Mouse (Mus musculus) stomach, postnatal 0 days (tissue): ENCODE measurements around the gene Zfp536. TPM values are rescaled to one million over a fixed set of nuclear protein-coding genes. Genes with fewer than 3 reads are reported as not detected.

Source experiments
- ATAC-seq: fragments of 200-750 bp; cut with Nextera tagmentation; 2 replicates; pipeline ENCODE4 v1.8.0; 2017; ENCODE audit not compliant: low FRiP score, low TSS enrichment
- DNase-seq: peaks from one replicate; pipeline ENCODE4 v3.0.0-alpha.2; 2016; ENCODE audit warnings: low spot score
- H3K27ac ChIP-seq: fragments of 300-500 bp; sonication (generic); replicated peaks from 2 replicates; pipeline ENCODE4 v1.5.1; 2014; ENCODE audit warnings: mild to moderate bottlenecking, control low read depth
- H3K27me3 ChIP-seq: fragments of 300-500 bp; sonication (generic); 2 replicates; pipeline ENCODE4 v1.6.1; 2014; ENCODE audit warnings: low read length; ENCODE audit not compliant: control insufficient read depth, insufficient read depth
- H3K36me3 ChIP-seq: fragments of 300-500 bp; sonication (generic); 2 replicates; pipeline ENCODE4 v1.6.1; 2014; ENCODE audit warnings: low read length, mixed read lengths; ENCODE audit not compliant: control insufficient read depth, insufficient read depth
- H3K4me1 ChIP-seq: fragments of 300-500 bp; sonication (generic); replicated peaks from 2 replicates; pipeline ENCODE4 v1.6.1; 2014; ENCODE audit warnings: antibody characterized with exemption; ENCODE audit not compliant: control insufficient read depth, insufficient read depth
- H3K4me2 ChIP-seq: fragments of 300-500 bp; sonication (generic); replicated peaks from 2 replicates; pipeline ENCODE4 v1.6.1; 2014; ENCODE audit warnings: low read depth, mild to moderate bottlenecking, control low read depth, moderate library complexity
- H3K4me3 ChIP-seq: fragments of 300-500 bp; sonication (generic); 2 replicates; pipeline ENCODE4 v1.5.1; 2014; ENCODE audit warnings: low read depth, low read length, control low read depth
- H3K9ac ChIP-seq: fragments of 300-500 bp; sonication (generic); 2 replicates; pipeline ENCODE4 v1.6.1; 2014; ENCODE audit warnings: mild to moderate bottlenecking, low read length, control low read depth, mixed read lengths
- H3K9me3 ChIP-seq: fragments of 300-500 bp; sonication (generic); 2 replicates; pipeline ENCODE4 v1.6.1; 2016; ENCODE audit warnings: low read length; ENCODE audit not compliant: control insufficient read depth
- CTCF ChIP-seq: IDR thresholded peaks from 2 replicates; pipeline ENCODE4 v1.5.1; 2016; ENCODE audit warnings: antibody characterized with exemption, low read depth, mild to moderate bottlenecking, moderate library complexity
- EP300 ChIP-seq: optimal IDR thresholded peaks from 2 replicates; pipeline ENCODE3; 2016; ENCODE audit warnings: antibody characterized with exemption
- WGBS: fragments of 180-500 bp; shearing (Covaris S2); extraction: QIAGEN DNeasy Blood & Tissue Kit; methylation state at CpG from one replicate; pipeline ENCODE4 v1.1.7; 2014; 5-methylcytosine and 5-hydroxymethylcytosine counted together
- polyA plus RNA-seq: library from polyadenylated mRNA; unstranded; fragments of >200 nt; fragmentation: Nextera tagmentation; extraction: Ambion mirVana; gene quantifications from 2 replicates; pipeline ENCODE4 v1.2.1, GENCODE M21; 2015

The Zfp536 gene
- polyA plus RNA-seq, 1 experiment from 2014 or later: 4.3 TPM

GRCm38 (mm10) chr7:37473311-37474084, 299.9 kb downstream of the Zfp536 start:
- DNase-seq (no peak), ATAC-seq (no peak)
- no peaks in the 10 kb centered on the region for H3K27me3 ChIP-seq
- no peak overlapping the region for H3K9ac ChIP-seq
- no peak overlapping the region for H3K4me2 ChIP-seq
- no peak overlapping the region for H3K27ac ChIP-seq
- 58% methylated on average over 24 of the region's 24 CpGs for WGBS
- H3K9me3 ChIP-seq: no peaks in the 10 kb centered on the region
- no peak for TF ChIP-seq EP300
- TF ChIP-seq CTCF: no peak
- H3K36me3 ChIP-seq: no peaks in the 10 kb centered on the region
- H3K4me3 ChIP-seq: no peak overlapping the region
- no peaks in the 10 kb centered on the region for H3K4me1 ChIP-seq

- WGBS: 61% methylated on average over 8 of the region's 8 CpGs
- Histone ChIP-seq H3K9ac (no peak overlapping the region), H3K9me3 (no peaks in the 10 kb centered on the region), H3K4me1 (no peaks in the 10 kb centered on the region), H3K4me2 (no peak overlapping the region), H3K27me3 (no peaks in the 10 kb centered on the region), H3K36me3 (no peaks in the 10 kb centered on the region), H3K4me3 (no peak overlapping the region), H3K27ac (no peak overlapping the region)
- TF ChIP-seq CTCF (peak; percentile 31), EP300 (no peak)
- DNase-seq (no peak), ATAC-seq (no peak)
These were observed 301.7 kb downstream of the Zfp536 start for GRCm38 (mm10) chr7:37471726-37472125.

GRCm38 (mm10) chr7:37466477-37467243, 306.8 kb downstream of the Zfp536 start:
- Histone ChIP-seq H3K4me3 (no peak overlapping the region), H3K9ac (no peak overlapping the region), H3K27ac (no peak overlapping the region), H3K27me3 (no peaks in the 10 kb centered on the region), H3K4me1 (no peaks in the 10 kb centered on the region), H3K36me3 (no peaks in the 10 kb centered on the region), H3K9me3 (no peaks in the 10 kb centered on the region), H3K4me2 (no peak overlapping the region)
- ATAC-seq (no peak), DNase-seq (no peak)
- 43% methylated on average over 9 of the region's 9 CpGs for WGBS
- no peak for TF ChIP-seq EP300
- no peak for TF ChIP-seq CTCF

DNA sequence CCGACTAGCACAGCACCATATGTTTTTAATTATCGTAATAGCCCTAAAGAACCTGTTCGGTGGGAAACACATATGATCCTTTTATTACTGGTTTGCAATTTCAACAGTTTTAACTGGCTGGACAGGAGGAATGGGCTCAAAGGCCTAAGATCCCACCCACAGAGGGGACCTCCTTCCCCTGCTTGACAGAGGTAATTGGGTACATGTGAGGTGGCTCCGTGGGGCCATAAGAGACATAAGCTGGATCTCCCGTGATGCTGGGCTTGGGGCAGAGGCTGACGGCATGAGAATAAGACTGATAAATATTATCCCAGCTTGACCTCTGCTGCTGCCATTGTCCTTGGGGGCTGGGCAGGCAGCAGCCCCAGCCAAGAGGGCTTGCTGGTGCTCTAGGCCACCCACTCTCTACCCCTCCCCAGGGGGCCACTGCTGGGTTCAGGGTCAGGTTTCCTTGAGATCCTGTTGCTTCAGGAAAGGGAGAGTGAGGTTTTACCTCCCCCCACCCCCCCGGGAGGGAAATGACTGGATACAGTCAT, 309.2 kb downstream of the Zfp536 start:
- no peaks in the 10 kb centered on the region for H3K36me3 ChIP-seq
- no peak for DNase-seq
- no peaks in the 10 kb centered on the region for H3K4me1 ChIP-seq
- H3K9me3 ChIP-seq: no peaks in the 10 kb centered on the region
- H3K4me2 ChIP-seq: no peak overlapping the region
- no peak overlapping the region for H3K4me3 ChIP-seq
- no peak overlapping the region for H3K27ac ChIP-seq
- TF ChIP-seq CTCF (no peak), EP300 (no peak)
- no peak for ATAC-seq
- 53% methylated on average over 7 of the region's 7 CpGs for WGBS
- H3K9ac ChIP-seq: no peak overlapping the region
- H3K27me3 ChIP-seq: no peaks in the 10 kb centered on the region

GRCm38 (mm10) chr7:37447523-37447922, 325.9 kb downstream of the Zfp536 start:
- no peak for DNase-seq
- Histone ChIP-seq H3K4me3 (no peak overlapping the region), H3K36me3 (no peaks in the 10 kb centered on the region), H3K4me2 (no peak overlapping the region), H3K4me1 (no peaks in the 10 kb centered on the region), H3K27me3 (no peaks in the 10 kb centered on the region), H3K9me3 (no peaks in the 10 kb centered on the region), H3K27ac (no peak overlapping the region), H3K9ac (no peak overlapping the region)
- 75% methylated on average over 3 of the region's 3 CpGs for WGBS
- ATAC-seq: no peak
- TF ChIP-seq CTCF (no peak), EP300 (no peak)

- WGBS: 84% methylated on average over 13 of the region's 13 CpGs
- no peaks in the 10 kb centered on the region for H3K4me1 ChIP-seq
- H3K9ac ChIP-seq: no peak overlapping the region
- H3K27ac ChIP-seq: no peak overlapping the region
- no peak overlapping the region for H3K4me3 ChIP-seq
- no peaks in the 10 kb centered on the region for H3K27me3 ChIP-seq
- DNase-seq (no peak), ATAC-seq (no peak)
- no peaks in the 10 kb centered on the region for H3K9me3 ChIP-seq
- no peak overlapping the region for H3K4me2 ChIP-seq
- H3K36me3 ChIP-seq: no peaks in the 10 kb centered on the region
- TF ChIP-seq EP300: no peak
- TF ChIP-seq CTCF: no peak
These were observed 333.5 kb downstream of the Zfp536 start for GRCm38 (mm10) chr7:37439912-37440311.
